ENCODE assay signal across 21 mouse cellular contexts in the genomic region with DNA sequence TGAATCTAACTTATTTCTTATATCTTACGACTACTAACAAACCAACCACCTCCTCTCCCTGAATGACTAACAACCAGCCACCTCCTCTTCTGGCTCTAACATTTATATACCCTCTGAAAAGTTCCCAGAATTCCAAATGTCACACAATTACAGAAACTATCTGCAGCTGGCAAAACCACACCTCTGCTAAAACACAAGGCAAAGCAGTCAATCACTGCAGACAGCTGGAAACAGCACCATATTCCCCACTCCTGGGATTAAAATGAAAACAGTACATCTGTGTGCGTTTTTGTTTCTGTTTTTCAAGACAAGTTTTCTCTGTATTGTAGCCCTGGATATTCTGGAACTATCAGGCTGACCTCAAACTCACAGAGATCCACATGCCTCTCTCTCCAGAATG. TPM values are rescaled to one million over a fixed set of nuclear protein-coding genes. Genes with fewer than 3 reads are reported as not detected.
DNase-seq lines count a peak whose midpoint lies in the region; ATAC-seq and TF ChIP-seq lines count a peak whose summit lies in the region.
"Had no signal": no experiment of that assay in that cellular context is flagged by ENCODE, and none has a peak within 500 bp of the region (broad histone marks: within the 10 kb centered on the region; RNA-seq: fewer than 3 reads in every experiment).

No protein-coding gene starts in this region.

- H3K27ac ChIP-seq in gastrocnemius, adult 2 months = peak overlapping the region; percentile 8; the same call in 1 of the 2 replicates
- H3K27ac ChIP-seq in midbrain, postnatal 0 days (ENCODE audit: low read depth, low read length) = no peak overlapping the region
- H3K27ac ChIP-seq: embryonic facial prominence, embryonic 10.5 days; embryonic facial prominence, embryonic 12.5 days; forebrain, embryonic 10.5 days; forebrain, embryonic 12.5 days had no signal

- no peaks in the 10 kb centered on the region for H3K27me3 ChIP-seq in midbrain, postnatal 0 days (ENCODE audit: insufficient read depth, low read length)
- H3K27me3 ChIP-seq: embryonic facial prominence, embryonic 12.5 days; forebrain, embryonic 12.5 days; Patski had no signal

- no peaks in the 10 kb centered on the region for H3K36me3 ChIP-seq in midbrain, postnatal 0 days (ENCODE audit: insufficient read depth, low read length)

- no peak overlapping the region for H3K4me3 ChIP-seq in gastrocnemius, adult 2 months
- H3K4me3 ChIP-seq in midbrain, postnatal 0 days (ENCODE audit: low read depth, low read length) = no peak overlapping the region
- H3K4me3 ChIP-seq: embryonic facial prominence, embryonic 10.5 days; embryonic facial prominence, embryonic 12.5 days; forebrain, embryonic 10.5 days; forebrain, embryonic 12.5 days had no signal

- intact Hi-C loops in gastrocnemius, adult 2 months (cut with DNase I) = loop anchor here (10.0 kb wide), 1 partner anchor 758 kb away; a partner anchor contains a TSS

- 85% methylated on average over 2 of the region's 2 CpGs for WGBS in midbrain, postnatal 0 days

- no peak overlapping the region for H3K9ac ChIP-seq in midbrain, postnatal 0 days (replicated peaks; ENCODE audit: low read length, poor library complexity, severe bottlenecking)
- H3K9ac ChIP-seq: embryonic facial prominence, embryonic 12.5 days; forebrain, embryonic 12.5 days had no signal

- DNase-seq in gastrocnemius, adult 2 months = no peak
- DNase-seq in gastrocnemius, postnatal 25 days = no peak
- DNase-seq in adipocyte (ENCODE audit: low spot score) = peak; percentile 59
- no peak for DNase-seq in midbrain, postnatal 0 days (ENCODE audit: low spot score)
- no peak for DNase-seq in thymus, postnatal 36 days
- DNase-seq: adrenal gland, adult 2 months; adrenal gland, postnatal 10 days; adrenal gland, postnatal 25 days; cerebellum, adult 11-12 months; cerebellum, adult 2 months; cerebellum, adult 9-10 months; cerebellum, postnatal 10 days; cerebellum, postnatal 25 days had no signal

- TF ChIP-seq CTCF in gastrocnemius, adult 2 months (IDR thresholded peaks at IDR 0.05) = no peak
- no peak for TF ChIP-seq CTCF in midbrain, postnatal 0 days (IDR thresholded peaks at IDR 0.05)

- ATAC-seq in midbrain, postnatal 0 days (ENCODE audit: low FRiP score) = no peak
- ATAC-seq: activated CD4-positive, CD25-positive, alpha-beta regulatory T cell, adult 4 months; forebrain, embryonic 14.5 days; forebrain, embryonic 16.5 days; Patski had no signal

- H3K4me2 ChIP-seq in midbrain, postnatal 0 days (ENCODE audit: low read depth, low read length, poor library complexity, severe bottlenecking) = no peak overlapping the region
- H3K4me2 ChIP-seq: embryonic facial prominence, embryonic 12.5 days; forebrain, embryonic 12.5 days had no signal

- no peaks in the 10 kb centered on the region for H3K9me3 ChIP-seq in midbrain, postnatal 0 days (ENCODE audit: low read length)
- H3K9me3 ChIP-seq: embryonic facial prominence, embryonic 10.5 days; embryonic facial prominence, embryonic 12.5 days; forebrain, embryonic 10.5 days; forebrain, embryonic 12.5 days had no signal

- H3K4me1 ChIP-seq in midbrain, postnatal 0 days (ENCODE audit: insufficient read depth, low read length) = peaks cover under 1% of the 10 kb centered on the region; the same call in 1 of the 2 replicates
- H3K4me1 ChIP-seq: forebrain, embryonic 12.5 days had no signal

RNA-seq across cellular contexts. Expression of a gene that starts 6.8 kb away (rescaled TPM):
- 10 to 100 TPM; 59.4 to 68.6 TPM for total RNA-seq in gastrocnemius, adult 2 months (2021)
- 10 to 100 TPM; 50.2 to 59.6 TPM for total RNA-seq in gastrocnemius, postnatal 25 days (2021)
- 29.1 and 41.2 TPM in 2 replicates for total RNA-seq in midbrain, postnatal 0 days (2014; rRNA removed)
- 27.3 and 28.0 TPM in 2 replicates for polyA plus RNA-seq in midbrain, postnatal 0 days (2015; fragmentation: Nextera tagmentation; extraction: Ambion mirVana)

RNA-seq across cellular contexts. Expression of a gene that starts 7.1 kb away (rescaled TPM):
- total RNA-seq in gastrocnemius, adult 2 months (2021) = under 1 TPM in 1 of 2 experiments, not detected in 1; 0.64 TPM
- total RNA-seq in gastrocnemius, postnatal 25 days (2021) = under 1 TPM; 0.51 to 0.88 TPM
- total RNA-seq in midbrain, postnatal 0 days (2014; rRNA removed) = 1.2 TPM in 1 of 2 replicates, not detected in the other
- polyA plus RNA-seq in midbrain, postnatal 0 days (2015; fragmentation: Nextera tagmentation; extraction: Ambion mirVana) = 0.31 and 0.53 TPM in 2 replicates

RNA-seq across cellular contexts. Expression of a gene that starts 29.7 kb away (rescaled TPM):
- total RNA-seq in gastrocnemius, adult 2 months (2021) = 1 to 10 TPM; 6.3 to 7.7 TPM
- 1 to 10 TPM; 7.3 to 8.2 TPM for total RNA-seq in gastrocnemius, postnatal 25 days (2021)
- total RNA-seq in midbrain, postnatal 0 days (2014; rRNA removed) = 91.2 and 99.5 TPM in 2 replicates
- polyA plus RNA-seq in midbrain, postnatal 0 days (2015; fragmentation: Nextera tagmentation; extraction: Ambion mirVana) = 119 and 126 TPM in 2 replicates

RNA-seq across cellular contexts. Expression of a gene that starts 35.3 kb away (rescaled TPM):
- 1 to 10 TPM in 1 of 2 experiments, under 1 TPM in 1; 0.97 to 1.3 TPM for total RNA-seq in gastrocnemius, adult 2 months (2021)
- 1 to 10 TPM; 1.7 to 2.5 TPM for total RNA-seq in gastrocnemius, postnatal 25 days (2021)
- total RNA-seq in midbrain, postnatal 0 days (2014; rRNA removed) = 9.9 and 17.4 TPM in 2 replicates
- 18.7 and 21.3 TPM in 2 replicates for polyA plus RNA-seq in midbrain, postnatal 0 days (2015; fragmentation: Nextera tagmentation; extraction: Ambion mirVana)

RNA-seq across cellular contexts. Expression of a gene that starts 35.5 kb away (rescaled TPM):
- total RNA-seq in gastrocnemius, adult 2 months (2021) = 10 to 100 TPM in 1 of 2 experiments, 1 to 10 TPM in 1; 9.0 to 11.7 TPM
- total RNA-seq in gastrocnemius, postnatal 25 days (2021) = 1 to 10 TPM; 8.0 to 8.2 TPM
- total RNA-seq in midbrain, postnatal 0 days (2014; rRNA removed) = 26.0 and 29.5 TPM in 2 replicates
- polyA plus RNA-seq in midbrain, postnatal 0 days (2015; fragmentation: Nextera tagmentation; extraction: Ambion mirVana) = 17.3 and 21.4 TPM in 2 replicates

Comparison
In these comparisons a context has a peak if more than half of its experiments do, and no peak if none do; other contexts are left out.
1. RNA of a gene that starts 29.7 kb away (total RNA-seq): 91.2 to 99.5 TPM in midbrain, postnatal 0 days; 7.3 to 8.2 TPM in gastrocnemius, postnatal 25 days and 6.3 to 7.7 TPM in gastrocnemius, adult 2 months; every median in the first group is over 10 times any median in the second.